Mouse (Mus musculus) midbrain, embryonic 13.5 days (tissue): ENCODE results near the gene Kpna2. TPM values are rescaled to one million over a fixed set of nuclear protein-coding genes. Genes with fewer than 3 reads are reported as not detected.

Experiments used
- ATAC-seq: fragments of 200-750 bp; cut with Nextera tagmentation; 2 replicates; pipeline ENCODE4 v1.8.0; 2017; ENCODE audit warnings: mild to moderate bottlenecking, moderate TSS enrichment, moderate library complexity
- H3K27ac ChIP-seq: fragments of 300-500 bp; sonication (generic); 2 replicates; pipeline ENCODE4 v1.5.1; 2015; ENCODE audit warnings: inconsistent platforms, mild to moderate bottlenecking, moderate library complexity
- H3K27me3 ChIP-seq: fragments of 300-500 bp; sonication (generic); 2 replicates; pipeline ENCODE4 v1.6.1; 2015; ENCODE audit warnings: mild to moderate bottlenecking, inconsistent platforms
- H3K36me3 ChIP-seq: fragments of 300-500 bp; sonication (generic); 2 replicates; pipeline ENCODE4 v1.6.1; 2015; ENCODE audit warnings: mild to moderate bottlenecking, inconsistent platforms
- H3K4me1 ChIP-seq: fragments of 300-500 bp; sonication (generic); replicated peaks from 2 replicates; pipeline ENCODE4 v1.6.1; 2015; ENCODE audit warnings: inconsistent platforms
- H3K4me2 ChIP-seq: fragments of 300-500 bp; sonication (generic); replicated peaks from 2 replicates; pipeline ENCODE4 v1.6.1; 2015; ENCODE audit warnings: moderate library complexity, mild to moderate bottlenecking, inconsistent platforms
- H3K4me3 ChIP-seq: fragments of 300-500 bp; sonication (generic); replicated peaks from 2 replicates; pipeline ENCODE4 v1.5.1; 2015; ENCODE audit warnings: mild to moderate bottlenecking, inconsistent platforms
- H3K9ac ChIP-seq: fragments of 300-500 bp; sonication (generic); replicated peaks from 2 replicates; pipeline ENCODE4 v1.6.1; 2015; ENCODE audit warnings: mild to moderate bottlenecking, inconsistent platforms
- H3K9me3 ChIP-seq: fragments of 300-500 bp; sonication (generic); 2 replicates; pipeline ENCODE4 v1.6.1; 2016; ENCODE audit warnings: mild to moderate bottlenecking, inconsistent platforms
- WGBS: fragments of 180-500 bp; shearing (Covaris S2); methylation state at CpG from one replicate; pipeline ENCODE4 v1.1.7; 2015; 5-methylcytosine and 5-hydroxymethylcytosine counted together
- polyA plus RNA-seq: library from polyadenylated mRNA; unstranded; fragments of >200 nt; fragmentation: Nextera tagmentation; extraction: Ambion mirVana; gene quantifications from 2 replicates; pipeline ENCODE4 v1.2.1, GENCODE M21; 2015

The Kpna2 gene
- polyA plus RNA-seq, 1 experiment from 2014 or later, result 305 TPM

- H3K4me2 ChIP-seq, result no peak overlapping the region
- no peaks in the 10 kb centered on the region for H3K27me3 ChIP-seq
- no peak for ATAC-seq
- no peaks in the 10 kb centered on the region for H3K4me1 ChIP-seq
- no peaks in the 10 kb centered on the region for H3K36me3 ChIP-seq
- no peaks in the 10 kb centered on the region for H3K9me3 ChIP-seq
- WGBS, result 91% methylated on average over 5 of the region's 5 CpGs
- H3K9ac ChIP-seq, result no peak overlapping the region
- H3K4me3 ChIP-seq, result no peak overlapping the region
- no peak overlapping the region for H3K27ac ChIP-seq
Measured at GRCm38 (mm10) chr11:106973016-106973415, 26.3 kb downstream of the Kpna2 start.

GRCm38 (mm10) chr11:106969798-106970197 is 29.5 kb downstream of the Kpna2 start:
- Histone ChIP-seq H3K36me3 (no peaks in the 10 kb centered on the region), H3K9ac (no peak overlapping the region), H3K27ac (no peak overlapping the region), H3K4me3 (no peak overlapping the region), H3K4me2 (no peak overlapping the region), H3K27me3 (no peaks in the 10 kb centered on the region), H3K4me1 (no peaks in the 10 kb centered on the region), H3K9me3 (no peaks in the 10 kb centered on the region)
- 95% methylated on average over 8 of the region's 8 CpGs for WGBS
- ATAC-seq, result no peak

- no peak overlapping the region for H3K4me2 ChIP-seq
- no peaks in the 10 kb centered on the region for H3K9me3 ChIP-seq
- H3K4me1 ChIP-seq, result no peaks in the 10 kb centered on the region
- no peak overlapping the region for H3K9ac ChIP-seq
- H3K36me3 ChIP-seq, result no peaks in the 10 kb centered on the region
- no peak overlapping the region for H3K4me3 ChIP-seq
- 77% methylated on average over 10 of the region's 10 CpGs for WGBS
- H3K27ac ChIP-seq, result no peak overlapping the region
- no peaks in the 10 kb centered on the region for H3K27me3 ChIP-seq
- ATAC-seq, result no peak
Measured at GRCm38 (mm10) chr11:106967630-106968029, 31.7 kb downstream of the Kpna2 start.

- no peaks in the 10 kb centered on the region for H3K9me3 ChIP-seq
- ATAC-seq, result no peak
- no peak overlapping the region for H3K4me3 ChIP-seq
- 88% methylated on average over 4 of the region's 4 CpGs for WGBS
- H3K4me2 ChIP-seq, result no peak overlapping the region
- H3K27ac ChIP-seq, result no peak overlapping the region
- no peaks in the 10 kb centered on the region for H3K27me3 ChIP-seq
- no peaks in the 10 kb centered on the region for H3K36me3 ChIP-seq
- no peaks in the 10 kb centered on the region for H3K4me1 ChIP-seq
- H3K9ac ChIP-seq, result no peak overlapping the region
Measured at GRCm38 (mm10) chr11:106965881-106966280, 33.5 kb downstream of the Kpna2 start.

GRCm38 (mm10) chr11:106962310-106962709 is 37.0 kb downstream of the Kpna2 start:
- Histone ChIP-seq H3K27ac (no peak overlapping the region), H3K9ac (no peak overlapping the region), H3K4me1 (no peaks in the 10 kb centered on the region), H3K36me3 (no peaks in the 10 kb centered on the region), H3K4me2 (no peak overlapping the region), H3K27me3 (no peaks in the 10 kb centered on the region), H3K9me3 (no peaks in the 10 kb centered on the region), H3K4me3 (no peak overlapping the region)
- WGBS, result 89% methylated on average over 9 of the region's 9 CpGs
- ATAC-seq, result no peak

- no peaks in the 10 kb centered on the region for H3K36me3 ChIP-seq
- no peak overlapping the region for H3K4me3 ChIP-seq
- no peaks in the 10 kb centered on the region for H3K27me3 ChIP-seq
- no peaks in the 10 kb centered on the region for H3K4me1 ChIP-seq
- H3K27ac ChIP-seq, result no peak overlapping the region
- H3K4me2 ChIP-seq, result no peak overlapping the region
- H3K9me3 ChIP-seq, result no peaks in the 10 kb centered on the region
- no peak overlapping the region for H3K9ac ChIP-seq
- WGBS, result 83% methylated on average over 13 of the region's 13 CpGs
- no peak for ATAC-seq
Measured at GRCm38 (mm10) chr11:106961471-106962081, 37.8 kb downstream of the Kpna2 start.

- H3K9me3 ChIP-seq, result no peaks in the 10 kb centered on the region
- H3K4me2 ChIP-seq, result no peak overlapping the region
- WGBS, result 85% methylated on average over 5 of the region's 5 CpGs
- H3K4me1 ChIP-seq, result no peaks in the 10 kb centered on the region
- no peaks in the 10 kb centered on the region for H3K36me3 ChIP-seq
- ATAC-seq, result no peak
- no peak overlapping the region for H3K27ac ChIP-seq
- H3K27me3 ChIP-seq, result no peaks in the 10 kb centered on the region
- no peak overlapping the region for H3K4me3 ChIP-seq
- no peak overlapping the region for H3K9ac ChIP-seq
Measured at GRCm38 (mm10) chr11:106959121-106959520, 40.2 kb downstream of the Kpna2 start.

- no peaks in the 10 kb centered on the region for H3K36me3 ChIP-seq
- no peaks in the 10 kb centered on the region for H3K4me1 ChIP-seq
- no peaks in the 10 kb centered on the region for H3K9me3 ChIP-seq
- H3K27me3 ChIP-seq, result no peaks in the 10 kb centered on the region
- no peak overlapping the region for H3K9ac ChIP-seq
- no peak overlapping the region for H3K4me3 ChIP-seq
- ATAC-seq, result no peak
- no peak overlapping the region for H3K4me2 ChIP-seq
- 86% methylated on average over 6 of the region's 6 CpGs for WGBS
- no peak overlapping the region for H3K27ac ChIP-seq
Measured at GRCm38 (mm10) chr11:106958407-106959071, 40.8 kb downstream of the Kpna2 start.

GRCm38 (mm10) chr11:106957271-106957980 is 41.9 kb downstream of the Kpna2 start:
- H3K27ac ChIP-seq, result no peak overlapping the region
- no peak overlapping the region for H3K4me3 ChIP-seq
- no peaks in the 10 kb centered on the region for H3K4me1 ChIP-seq
- WGBS, result 85% methylated on average over 12 of the region's 12 CpGs
- no peak overlapping the region for H3K4me2 ChIP-seq
- no peaks in the 10 kb centered on the region for H3K9me3 ChIP-seq
- ATAC-seq, result no peak
- no peak overlapping the region for H3K9ac ChIP-seq
- H3K27me3 ChIP-seq, result no peaks in the 10 kb centered on the region
- no peaks in the 10 kb centered on the region for H3K36me3 ChIP-seq

GRCm38 (mm10) chr11:106954566-106954965 is 44.8 kb downstream of the Kpna2 start:
- Histone ChIP-seq H3K4me3 (no peak overlapping the region), H3K4me1 (no peaks in the 10 kb centered on the region), H3K9ac (no peak overlapping the region), H3K4me2 (no peak overlapping the region), H3K27me3 (no peaks in the 10 kb centered on the region), H3K36me3 (no peaks in the 10 kb centered on the region), H3K9me3 (no peaks in the 10 kb centered on the region), H3K27ac (no peak overlapping the region)
- ATAC-seq, result no peak
- 82% methylated on average over 8 of the region's 8 CpGs for WGBS

- H3K27ac ChIP-seq, result no peak overlapping the region
- ATAC-seq, result no peak
- H3K4me2 ChIP-seq, result no peak overlapping the region
- no peak overlapping the region for H3K4me3 ChIP-seq
- H3K9ac ChIP-seq, result no peak overlapping the region
- WGBS, result 84% methylated on average over 9 of the region's 9 CpGs
- no peaks in the 10 kb centered on the region for H3K27me3 ChIP-seq
- no peaks in the 10 kb centered on the region for H3K9me3 ChIP-seq
- H3K4me1 ChIP-seq, result no peaks in the 10 kb centered on the region
- no peaks in the 10 kb centered on the region for H3K36me3 ChIP-seq
Measured at GRCm38 (mm10) chr11:106954116-106954515, 45.2 kb downstream of the Kpna2 start.
